Mouse (Mus musculus) embryo, embryonic 10.5 days (tissue): ENCODE data around the gene Rhoh.

ENCODE experiments used
- DNase-seq: peaks from one replicate; pipeline ENCODE4 v3.0.0-alpha.2; 2015; ENCODE audit warnings: low spot score

Rhoh gene

GRCm38 (mm10) chr5:65860281-65861000, 572 bp upstream of the Rhoh start:
- no peak for DNase-seq

GRCm38 (mm10) chr5:65862217-65862927, 1.4 kb downstream of the Rhoh start:
- no peak for DNase-seq

- DNase-seq, result no peak
Measured at GRCm38 (mm10) chr5:65863349-65863749, 2.3 kb downstream of the Rhoh start.

GRCm38 (mm10) chr5:65864486-65864885, 3.5 kb downstream of the Rhoh start:
- DNase-seq, result no peak

- no peak for DNase-seq
Measured at GRCm38 (mm10) chr5:65864946-65865345, 3.9 kb downstream of the Rhoh start.

- DNase-seq, result no peak
Measured at GRCm38 (mm10) chr5:65866591-65866990, 5.6 kb downstream of the Rhoh start.

GRCm38 (mm10) chr5:65867380-65868116, 6.5 kb downstream of the Rhoh start:
- no peak for DNase-seq

- DNase-seq, result no peak
Measured at GRCm38 (mm10) chr5:65868419-65868818, 7.4 kb downstream of the Rhoh start.

GRCm38 (mm10) chr5:65869660-65870059, 8.6 kb downstream of the Rhoh start:
- DNase-seq, result no peak

- no peak for DNase-seq
Measured at GRCm38 (mm10) chr5:65871276-65871875, 10.4 kb downstream of the Rhoh start.

GRCm38 (mm10) chr5:65873212-65873611, 12.2 kb downstream of the Rhoh start:
- DNase-seq, result no peak

GRCm38 (mm10) chr5:65875269-65875668, 14.3 kb downstream of the Rhoh start:
- DNase-seq, result no peak

- DNase-seq, result no peak
Measured at GRCm38 (mm10) chr5:65878367-65878766, 17.4 kb downstream of the Rhoh start.

GRCm38 (mm10) chr5:65881254-65881653, 20.2 kb downstream of the Rhoh start:
- no peak for DNase-seq

GRCm38 (mm10) chr5:65882476-65883205, 21.6 kb downstream of the Rhoh start:
- no peak for DNase-seq

GRCm38 (mm10) chr5:65883355-65883754, 22.3 kb downstream of the Rhoh start:
- DNase-seq, result peak; percentile 31

GRCm38 (mm10) chr5:65885699-65886443, 24.9 kb downstream of the Rhoh start:
- peak; percentile 19 for DNase-seq

GRCm38 (mm10) chr5:65888102-65888501, 27.1 kb downstream of the Rhoh start:
- DNase-seq, result no peak

- DNase-seq, result no peak
Measured at GRCm38 (mm10) chr5:65888998-65889397, 28.0 kb downstream of the Rhoh start.

GRCm38 (mm10) chr5:65891251-65891826, 30.3 kb downstream of the Rhoh start:
- no peak for DNase-seq
